ENCODE assay signal across 22 mouse cellular contexts in genomic region chr1:12051931-12052482, GRCm38 (mm10).
"Had no signal": no experiment of that assay in that cellular context is flagged by ENCODE, and none has a peak within 500 bp of the region (broad histone marks: within the 10 kb centered on the region; RNA-seq: fewer than 3 reads in every experiment).

No protein-coding gene starts in this region.

- H3K4me1 ChIP-seq: kidney, embryonic 15.5 days; liver, embryonic 12.5 days; liver, embryonic 15.5 days; lung, embryonic 15.5 days; megakaryocyte, embryonic 14.5 days; midbrain, embryonic 15.5 days; neural tube, embryonic 15.5 days; stomach, embryonic 15.5 days had no signal

- H3K4me3 ChIP-seq: kidney, embryonic 15.5 days; left cerebral cortex, adult 2 months; liver, embryonic 12.5 days; liver, embryonic 15.5 days; lung, embryonic 15.5 days; megakaryocyte, embryonic 14.5 days; midbrain, embryonic 10.5 days; midbrain, embryonic 15.5 days; neural tube, embryonic 12.5 days; neural tube, embryonic 15.5 days; stomach, embryonic 15.5 days had no signal

- H3K4me2 ChIP-seq: kidney, embryonic 15.5 days; liver, embryonic 12.5 days; liver, embryonic 15.5 days; lung, embryonic 15.5 days; midbrain, embryonic 15.5 days; neural tube, embryonic 12.5 days; neural tube, embryonic 15.5 days; stomach, embryonic 15.5 days had no signal

- H3K27me3 ChIP-seq: kidney, embryonic 15.5 days; liver, embryonic 12.5 days; liver, embryonic 15.5 days; lung, embryonic 15.5 days; megakaryocyte, embryonic 14.5 days; neural tube, embryonic 12.5 days; neural tube, embryonic 15.5 days; stomach, embryonic 15.5 days had no signal

- DNase-seq: kidney, adult 8-10 months; kidney, postnatal 10 days; layer of hippocampus, postnatal 36 days; liver; lung, adult 18-20 months; lung, postnatal 10 days; lung, postnatal 36 days; right cerebral cortex, adult 18-20 months; right cerebral cortex, postnatal 14 days; right cerebral cortex, postnatal 4 days had no signal

- H3K9me3 ChIP-seq: kidney, embryonic 15.5 days; liver, embryonic 12.5 days; liver, embryonic 15.5 days; lung, embryonic 15.5 days; megakaryocyte, embryonic 14.5 days; midbrain, embryonic 10.5 days; midbrain, embryonic 15.5 days; neural tube, embryonic 12.5 days; neural tube, embryonic 15.5 days; stomach, embryonic 15.5 days had no signal

- H3K36me3 ChIP-seq: kidney, embryonic 15.5 days; liver, embryonic 12.5 days; liver, embryonic 15.5 days; lung, embryonic 15.5 days; midbrain, embryonic 10.5 days; midbrain, embryonic 15.5 days; neural tube, embryonic 12.5 days; neural tube, embryonic 15.5 days; stomach, embryonic 15.5 days had no signal

- H3K9ac ChIP-seq: kidney, embryonic 15.5 days; liver, embryonic 12.5 days; liver, embryonic 15.5 days; lung, embryonic 15.5 days; midbrain, embryonic 15.5 days; neural tube, embryonic 12.5 days; neural tube, embryonic 15.5 days; stomach, embryonic 15.5 days had no signal

- ATAC-seq: intestine, postnatal 0 days; liver, embryonic 12.5 days; midbrain, embryonic 15.5 days had no signal

- H3K27ac ChIP-seq: kidney, embryonic 15.5 days; left cerebral cortex, adult 2 months; liver, embryonic 12.5 days; liver, embryonic 15.5 days; lung, embryonic 15.5 days; midbrain, embryonic 10.5 days; midbrain, embryonic 15.5 days; neural tube, embryonic 12.5 days; neural tube, embryonic 15.5 days; stomach, embryonic 15.5 days had no signal
